Mouse (Mus musculus) forebrain, embryonic 16.5 days (tissue): ENCODE data around the gene Plekhm1. TPM values are rescaled to one million over a fixed set of nuclear protein-coding genes. Genes with fewer than 3 reads are reported as not detected.

Source experiments
- ATAC-seq: fragments of 200-750 bp; cut with Nextera tagmentation; 2 replicates; pipeline ENCODE4 v1.8.0; 2017; ENCODE audit warnings: mild to moderate bottlenecking, moderate library complexity
- H3K27ac ChIP-seq: fragments of 300-500 bp; sonication (generic); 2 replicates; pipeline ENCODE4 v1.5.1; 2014; ENCODE audit warnings: low read length, control low read depth
- H3K27me3 ChIP-seq: fragments of 300-500 bp; sonication (generic); replicated peaks from 2 replicates; pipeline ENCODE4 v1.6.1; 2014; ENCODE audit warnings: low read length; ENCODE audit not compliant: control insufficient read depth, insufficient read depth
- H3K36me3 ChIP-seq: fragments of 300-500 bp; sonication (generic); 2 replicates; pipeline ENCODE4 v1.6.1; 2014; ENCODE audit not compliant: control insufficient read depth, insufficient read depth
- H3K4me1 ChIP-seq: fragments of 300-500 bp; sonication (generic); replicated peaks from 2 replicates; pipeline ENCODE4 v1.6.1; 2014; ENCODE audit warnings: low read length; ENCODE audit not compliant: control insufficient read depth, insufficient read depth
- H3K4me2 ChIP-seq: fragments of 300-500 bp; sonication (generic); 2 replicates; pipeline ENCODE4 v1.6.1; 2014; ENCODE audit warnings: mild to moderate bottlenecking, low read length, control low read depth
- H3K4me3 ChIP-seq: fragments of 300-500 bp; sonication (generic); replicated peaks from 2 replicates; pipeline ENCODE4 v1.5.1; 2014; ENCODE audit warnings: mild to moderate bottlenecking, low read length, control low read depth
- H3K9ac ChIP-seq: fragments of 300-500 bp; sonication (generic); replicated peaks from 2 replicates; pipeline ENCODE4 v1.6.1; 2014; ENCODE audit warnings: low read depth, low read length, control low read depth
- H3K9me3 ChIP-seq: fragments of 300-500 bp; sonication (generic); 2 replicates; pipeline ENCODE4 v1.6.1; 2016; ENCODE audit warnings: low read length; ENCODE audit not compliant: control insufficient read depth
- WGBS: fragments of 180-500 bp; shearing (Covaris S2); extraction: QIAGEN DNeasy Blood & Tissue Kit; methylation state at CpG from one replicate; pipeline ENCODE4 v1.1.7; 2014; 5-methylcytosine and 5-hydroxymethylcytosine counted together
- polyA plus RNA-seq: library from polyadenylated mRNA; unstranded; fragments of >200 nt; fragmentation: Nextera tagmentation; extraction: Ambion mirVana; gene quantifications from 2 replicates; pipeline ENCODE4 v1.2.1, GENCODE M21; 2015

The Plekhm1 gene
- polyA plus RNA-seq, 1 experiment from 2014 or later = 11.3 TPM

GRCm38 (mm10) chr11:103381505-103381904, 31.0 kb downstream of the Plekhm1 start:
- H3K27ac ChIP-seq = no peak overlapping the region
- no peak overlapping the region for H3K4me3 ChIP-seq
- H3K27me3 ChIP-seq = no peaks in the 10 kb centered on the region
- H3K9me3 ChIP-seq = no peaks in the 10 kb centered on the region
- no peak for ATAC-seq
- no peaks in the 10 kb centered on the region for H3K4me1 ChIP-seq
- H3K9ac ChIP-seq = no peak overlapping the region
- H3K4me2 ChIP-seq = no peak overlapping the region
- peaks cover 16% of the 10 kb centered on the region for H3K36me3 ChIP-seq
- WGBS = 95% methylated on average over 7 of the region's 7 CpGs

- 98% methylated on average over 5 of the region's 5 CpGs for WGBS
- no peaks in the 10 kb centered on the region for H3K27me3 ChIP-seq
- H3K4me3 ChIP-seq = no peak overlapping the region
- H3K36me3 ChIP-seq = peaks cover 11% of the 10 kb centered on the region
- no peak for ATAC-seq
- H3K4me1 ChIP-seq = no peaks in the 10 kb centered on the region
- no peak overlapping the region for H3K27ac ChIP-seq
- no peaks in the 10 kb centered on the region for H3K9me3 ChIP-seq
- H3K9ac ChIP-seq = no peak overlapping the region
- H3K4me2 ChIP-seq = no peak overlapping the region
Measured at GRCm38 (mm10) chr11:103380460-103380859, 32.0 kb downstream of the Plekhm1 start.

GRCm38 (mm10) chr11:103378341-103378740, 34.1 kb downstream of the Plekhm1 start:
- H3K9ac ChIP-seq = no peak overlapping the region
- H3K27me3 ChIP-seq = no peaks in the 10 kb centered on the region
- H3K27ac ChIP-seq = no peak overlapping the region
- 85% methylated on average over 6 of the region's 6 CpGs for WGBS
- peaks cover 11% of the 10 kb centered on the region for H3K36me3 ChIP-seq
- no peak overlapping the region for H3K4me3 ChIP-seq
- H3K9me3 ChIP-seq = no peaks in the 10 kb centered on the region
- H3K4me2 ChIP-seq = no peak overlapping the region
- ATAC-seq = no peak
- no peaks in the 10 kb centered on the region for H3K4me1 ChIP-seq

- H3K36me3 ChIP-seq = peaks cover 14% of the 10 kb centered on the region
- no peak for ATAC-seq
- no peak overlapping the region for H3K4me2 ChIP-seq
- H3K4me3 ChIP-seq = no peak overlapping the region
- no peaks in the 10 kb centered on the region for H3K9me3 ChIP-seq
- H3K27ac ChIP-seq = no peak overlapping the region
- WGBS = 87% methylated on average over 5 of the region's 5 CpGs
- H3K27me3 ChIP-seq = no peaks in the 10 kb centered on the region
- no peaks in the 10 kb centered on the region for H3K4me1 ChIP-seq
- no peak overlapping the region for H3K9ac ChIP-seq
Measured at GRCm38 (mm10) chr11:103375772-103376171, 36.7 kb downstream of the Plekhm1 start.

- WGBS = 70% methylated on average over 1 of the region's 1 CpGs
- Histone ChIP-seq H3K9ac (no peak overlapping the region), H3K4me3 (no peak overlapping the region), H3K4me1 (no peaks in the 10 kb centered on the region), H3K36me3 (peaks cover 16% of the 10 kb centered on the region), H3K4me2 (no peak overlapping the region), H3K27me3 (no peaks in the 10 kb centered on the region), H3K27ac (no peak overlapping the region), H3K9me3 (no peaks in the 10 kb centered on the region)
- no peak for ATAC-seq
Measured at GRCm38 (mm10) chr11:103375258-103375657, 37.2 kb downstream of the Plekhm1 start.

- peaks cover 12% of the 10 kb centered on the region for H3K36me3 ChIP-seq
- no peaks in the 10 kb centered on the region for H3K9me3 ChIP-seq
- no peak overlapping the region for H3K27ac ChIP-seq
- no peaks in the 10 kb centered on the region for H3K4me1 ChIP-seq
- no peak for ATAC-seq
- no peak overlapping the region for H3K9ac ChIP-seq
- 92% methylated on average over 9 of the region's 9 CpGs for WGBS
- H3K27me3 ChIP-seq = no peaks in the 10 kb centered on the region
- no peak overlapping the region for H3K4me3 ChIP-seq
- no peak overlapping the region for H3K4me2 ChIP-seq
Measured at GRCm38 (mm10) chr11:103373922-103374321, 38.6 kb downstream of the Plekhm1 start.

- H3K36me3 ChIP-seq = peaks cover 12% of the 10 kb centered on the region
- no peak overlapping the region for H3K27ac ChIP-seq
- no peaks in the 10 kb centered on the region for H3K4me1 ChIP-seq
- no peaks in the 10 kb centered on the region for H3K9me3 ChIP-seq
- WGBS = 92% methylated on average over 4 of the region's 4 CpGs
- no peak overlapping the region for H3K9ac ChIP-seq
- H3K27me3 ChIP-seq = no peaks in the 10 kb centered on the region
- H3K4me3 ChIP-seq = no peak overlapping the region
- no peak overlapping the region for H3K4me2 ChIP-seq
- no peak for ATAC-seq
Measured at GRCm38 (mm10) chr11:103372561-103372960, 39.9 kb downstream of the Plekhm1 start.

- no peaks in the 10 kb centered on the region for H3K9me3 ChIP-seq
- no peak overlapping the region for H3K4me3 ChIP-seq
- no peaks in the 10 kb centered on the region for H3K4me1 ChIP-seq
- H3K4me2 ChIP-seq = no peak overlapping the region
- no peaks in the 10 kb centered on the region for H3K27me3 ChIP-seq
- H3K9ac ChIP-seq = no peak overlapping the region
- no peak for ATAC-seq
- peaks cover 14% of the 10 kb centered on the region for H3K36me3 ChIP-seq
- WGBS = 60% methylated on average over 3 of the region's 3 CpGs
- H3K27ac ChIP-seq = no peak overlapping the region
Measured at GRCm38 (mm10) chr11:103372068-103372467, 40.4 kb downstream of the Plekhm1 start.

- Histone ChIP-seq H3K27ac (no peak overlapping the region), H3K4me3 (no peak overlapping the region), H3K27me3 (no peaks in the 10 kb centered on the region), H3K9me3 (no peaks in the 10 kb centered on the region), H3K9ac (no peak overlapping the region), H3K36me3 (peaks cover 8% of the 10 kb centered on the region), H3K4me2 (no peak overlapping the region), H3K4me1 (no peaks in the 10 kb centered on the region)
- no peak for ATAC-seq
- 79% methylated on average over 3 of the region's 3 CpGs for WGBS
Measured at GRCm38 (mm10) chr11:103371222-103371539, 41.3 kb downstream of the Plekhm1 start.
